Mouse (Mus musculus) layer of hippocampus, postnatal 25 days (tissue): ENCODE data around the gene Pif1. TPM values are rescaled to one million over a fixed set of nuclear protein-coding genes. Genes with fewer than 3 reads are reported as not detected.

Experiments used
- DNase-seq, 2 experiments: peaks; one replicate each; pipeline ENCODE4 v3.0.0; 2022; ENCODE audit warnings: mixed read lengths in 2 of 2, low spot score in 1 of 2; ENCODE audit errors: extremely low spot score in 1 of 2
- total RNA-seq, 2 experiments: library from RNA; stranded (reverse); gene quantifications; 2 replicates each; pipeline ENCODE4 v1.2.3; 2021

Pif1 gene
- total RNA-seq, 2 experiments from 2014 or later, result 0.07 to 0.19 TPM

DNA sequence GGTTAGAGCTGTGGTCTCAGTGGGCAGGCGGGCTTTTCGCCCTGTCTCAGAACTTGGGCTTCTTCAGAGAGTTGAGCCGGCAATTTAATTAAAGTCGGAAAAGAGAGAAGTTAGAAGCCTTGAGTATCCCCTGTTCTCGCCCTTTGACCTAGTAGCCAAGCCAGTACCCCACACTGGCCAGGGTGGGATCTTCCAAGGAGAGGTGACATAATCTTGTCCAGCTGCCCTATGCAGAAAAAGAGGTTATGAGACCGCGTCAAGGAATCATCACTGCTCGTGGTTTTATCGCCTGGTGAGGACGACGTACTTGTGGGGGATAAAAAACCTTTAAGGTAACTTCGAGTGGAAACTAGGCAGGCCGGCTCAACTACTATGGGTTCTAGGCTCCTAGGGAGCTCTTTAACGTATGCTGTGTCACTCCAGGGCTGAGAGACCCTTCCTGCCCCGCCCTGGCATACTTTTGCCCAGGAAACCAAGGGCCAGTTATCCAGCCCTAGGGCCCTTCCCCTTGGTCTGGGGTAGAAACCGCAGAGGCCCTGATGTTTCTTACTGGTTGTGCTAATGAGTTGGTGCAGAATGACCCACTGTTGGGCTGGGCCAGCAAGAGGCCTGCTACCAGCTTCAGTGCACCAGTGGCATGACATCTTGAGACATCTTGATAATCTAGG lies 44.5 kb downstream of the Pif1 start:
- DNase-seq, result no peak

DNA sequence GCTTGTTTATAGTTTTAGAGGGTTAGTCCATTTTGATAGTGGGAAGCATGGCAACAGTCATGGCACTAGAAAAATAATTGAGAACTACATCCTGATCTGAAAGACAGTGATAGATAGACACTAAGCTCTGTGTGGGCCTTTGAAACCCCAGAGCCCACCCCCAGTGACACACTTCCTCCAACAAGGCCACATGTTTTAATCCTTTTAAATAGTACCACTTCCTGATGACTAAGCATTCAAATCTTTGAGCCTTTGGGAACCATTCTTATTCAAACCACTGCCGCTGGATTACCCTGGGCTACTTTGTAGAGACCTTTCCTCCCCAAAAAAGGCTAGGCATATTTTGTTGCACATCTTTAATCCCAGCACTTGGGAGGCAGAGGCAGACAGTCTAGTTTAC lies 48.8 kb downstream of the Pif1 start:
- no peak for DNase-seq

DNA sequence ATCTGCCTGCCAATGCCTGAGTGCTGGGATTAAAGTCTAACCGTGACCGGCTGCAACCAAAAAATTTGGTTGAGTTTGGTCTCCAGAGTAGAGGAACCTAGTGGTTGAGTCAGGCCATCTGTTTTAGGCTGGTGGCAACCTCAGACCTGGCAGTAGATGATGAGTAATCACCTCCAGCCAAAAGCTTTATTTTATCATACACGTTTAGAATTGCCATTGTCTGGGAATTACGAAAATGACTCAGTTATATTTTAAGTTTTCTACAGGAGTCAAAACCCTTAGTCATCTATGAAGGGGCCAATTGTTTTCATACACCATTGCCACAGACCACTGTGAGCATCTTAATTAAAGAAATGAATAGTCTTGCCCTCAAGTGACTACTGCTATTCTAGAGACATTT lies 50.0 kb downstream of the Pif1 start:
- DNase-seq, result no peak

DNA sequence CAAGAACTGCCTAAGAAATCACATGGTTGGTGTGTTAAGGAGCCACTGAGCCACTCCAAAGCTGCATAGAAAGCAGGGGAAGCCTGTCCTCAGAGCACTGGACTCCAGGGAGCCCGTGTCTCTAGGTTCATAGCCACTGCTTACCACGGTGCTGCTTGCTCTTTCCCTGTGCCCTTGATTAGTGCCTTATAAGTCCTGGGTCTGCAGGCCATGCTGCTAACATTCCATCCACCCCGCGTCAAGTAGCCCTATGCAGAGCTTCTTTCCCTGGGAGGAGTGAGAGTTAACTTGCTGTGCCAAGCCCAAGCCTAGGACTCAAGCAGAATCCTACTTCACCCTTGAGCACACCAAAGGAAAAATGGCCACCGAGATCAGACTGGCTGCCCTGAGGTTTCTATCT lies 52.1 kb downstream of the Pif1 start:
- no peak for DNase-seq

DNA sequence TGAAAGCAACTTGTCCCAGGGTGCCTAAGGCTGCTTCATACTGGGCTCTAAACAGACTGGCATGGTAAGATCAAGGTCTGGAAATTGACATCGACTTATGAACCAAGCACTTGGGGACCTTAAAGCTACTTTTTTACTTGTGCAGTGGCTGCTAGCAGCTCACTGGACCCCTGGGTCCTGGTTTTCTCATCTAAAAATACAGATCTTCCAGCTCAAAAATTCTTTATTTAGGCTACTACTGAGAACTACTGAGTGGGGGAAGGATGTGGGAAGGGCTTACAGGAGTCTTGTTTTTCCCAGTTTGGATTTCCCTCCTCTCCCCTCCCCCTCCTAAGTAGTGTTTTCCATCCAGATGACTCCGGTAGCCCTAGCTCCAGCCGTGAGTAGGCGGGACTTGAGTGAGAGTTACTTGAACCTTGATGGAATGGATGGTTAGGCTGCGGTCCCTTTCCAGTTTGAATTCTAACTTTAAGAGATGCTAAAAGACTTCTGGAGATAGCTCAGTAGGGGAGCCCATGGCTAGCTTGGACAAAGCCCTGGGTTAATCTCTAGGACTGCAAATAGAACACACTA lies 54.0 kb downstream of the Pif1 start:
- DNase-seq, result no peak

DNA sequence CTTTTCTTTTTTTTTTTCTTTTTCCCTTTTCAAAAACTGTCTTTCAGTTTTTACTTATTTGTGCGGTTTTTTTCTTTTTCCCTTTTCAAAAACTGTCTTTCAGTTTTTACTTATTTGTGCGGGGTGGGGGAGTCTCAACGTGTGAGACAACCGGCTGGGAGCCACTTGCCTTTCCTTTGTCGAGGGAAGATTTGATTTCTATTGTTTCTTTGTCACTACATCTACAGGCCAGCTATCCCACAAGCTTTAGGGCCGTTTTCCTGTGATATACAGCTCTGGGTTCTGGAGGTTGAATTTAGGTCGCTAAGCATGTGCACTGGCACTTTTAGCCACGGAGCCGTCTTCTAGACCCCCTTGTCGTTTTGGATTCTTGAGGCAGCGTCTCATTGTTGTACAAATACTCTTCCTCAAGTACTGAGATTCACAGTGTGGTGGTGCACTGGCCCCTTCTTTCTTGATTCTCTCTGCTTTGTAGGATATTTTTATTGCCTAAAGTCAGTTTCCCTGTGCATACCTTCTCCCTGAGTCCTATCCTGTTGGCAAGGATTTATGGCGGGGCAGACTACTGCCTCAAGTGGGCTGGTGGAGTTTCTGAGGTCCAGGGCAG lies 54.6 kb downstream of the Pif1 start:
- no peak for DNase-seq

DNA sequence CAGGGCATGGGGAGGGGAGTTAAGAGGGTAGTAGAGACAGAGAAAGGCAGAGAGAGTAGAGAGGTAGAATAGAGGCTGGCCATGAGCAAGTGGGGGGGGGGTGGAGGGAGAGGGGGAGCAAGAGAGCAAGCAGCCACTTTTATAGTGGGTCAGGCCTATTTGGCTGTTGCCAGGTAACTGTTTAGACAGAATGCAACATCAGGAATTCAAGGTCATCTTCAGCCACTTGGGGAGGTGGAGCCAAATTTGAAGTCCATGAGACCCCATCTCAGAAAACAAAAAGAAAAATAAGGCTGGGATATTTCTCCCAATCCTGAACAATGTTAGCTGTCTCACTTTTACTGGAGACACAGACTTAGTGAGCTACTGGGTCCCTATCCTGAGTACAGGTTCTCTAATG lies 55.6 kb downstream of the Pif1 start:
- DNase-seq, result no peak

DNA sequence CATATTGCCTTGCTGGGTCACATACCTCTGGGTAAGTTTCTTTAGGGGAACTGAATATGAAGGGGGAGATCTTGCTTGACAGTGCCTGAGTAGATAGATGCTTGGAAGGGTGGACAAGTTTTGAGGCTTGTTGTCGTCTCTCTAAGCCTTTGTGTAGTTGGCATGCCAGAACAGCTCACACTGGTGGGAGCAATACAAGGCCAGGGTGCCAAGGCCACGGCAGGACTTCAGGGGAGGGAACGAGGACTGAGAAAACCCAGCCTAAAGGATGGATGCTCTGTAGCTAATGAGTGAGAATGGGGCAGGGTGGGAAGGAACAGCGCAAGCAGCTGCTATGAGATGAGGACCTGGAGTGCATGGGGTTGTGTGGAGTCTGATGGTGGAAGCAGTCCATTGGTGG lies 58.0 kb downstream of the Pif1 start:
- no peak for DNase-seq

Other genes starting within 250 kb of the Pif1 start
- gene Pdcd7, start 241.1 kb upstream of the Pif1 start, total RNA-seq, result 10 to 100 TPM; 25.0 to 25.7 TPM
- gene Ubap1l, start 226.1 kb upstream of the Pif1 start, total RNA-seq, result 1 to 10 TPM; 2.0 to 2.5 TPM
- gene Kbtbd13, start 195.5 kb upstream of the Pif1 start, total RNA-seq, result under 1 TPM; 0.17 to 0.40 TPM
- gene Rasl12, start 188.7 kb upstream of the Pif1 start, total RNA-seq, result 1 to 10 TPM; 3.0 to 4.3 TPM
- not detected for gene Slc51b, start 164.2 kb upstream of the Pif1 start, total RNA-seq
- 10 to 100 TPM; 15.5 to 20.3 TPM for gene Mtfmt, start 151.4 kb upstream of the Pif1 start, total RNA-seq
- gene Spg21, start 126.2 kb upstream of the Pif1 start, total RNA-seq, result 10 to 100 TPM; 29.6 to 39.8 TPM
- gene Ankdd1a, start 67.0 kb upstream of the Pif1 start, total RNA-seq, result 1 to 10 TPM; 3.3 to 3.8 TPM
- gene Plekho2, start 7.1 kb upstream of the Pif1 start, total RNA-seq, result 10 to 100 TPM; 11.3 to 13.7 TPM
- gene Rbpms2, start 42.5 kb downstream of the Pif1 start, total RNA-seq, result 1 to 10 TPM; 2.8 to 2.9 TPM
- 100 to 1,000 TPM; 199 to 217 TPM for gene Oaz2, start 80.8 kb downstream of the Pif1 start, total RNA-seq
- gene Zfp609, start 240.4 kb downstream of the Pif1 start, total RNA-seq, result 10 to 100 TPM; 42.9 to 54.3 TPM